Mouse (Mus musculus) heart, postnatal 4 days (tissue): ENCODE measurements around the gene Gm28961. TPM values are rescaled to one million over a fixed set of nuclear protein-coding genes. Genes with fewer than 3 reads are reported as not detected.
"Not testable (repeated sequence)": the region's sequence is repeated elsewhere in the genome, so short reads cannot be mapped to it uniquely, and the experiment has no call there.

Experiments used
- DNase-seq: peaks from one replicate; pipeline ENCODE4 v3.0.0; 2021
- total RNA-seq, 2 experiments: library from RNA; stranded (reverse); gene quantifications; 2 replicates each; pipeline ENCODE4 v1.2.3; 2021

The Gm28961 gene
- total RNA-seq, result not detected

GRCm38 (mm10) chrY:57705397-57705796, at the start of gene Gm28961:
Gm28961 (plus strand) TSS chrY:57705697.
- DNase-seq, result not testable (repeated sequence)

Other genes starting within 250 kb of the Gm28961 start
- not detected for gene Gm21943, start 172.0 kb upstream of the Gm28961 start, total RNA-seq